Mouse (Mus musculus): ENCODE data around the gene Togaram2. TPM values are rescaled to one million over a fixed set of nuclear protein-coding genes. Genes with fewer than 3 reads are reported as not detected.

The Togaram2 gene
- polyA plus RNA-seq, 1 experiment: 0.33 TPM

DNA sequence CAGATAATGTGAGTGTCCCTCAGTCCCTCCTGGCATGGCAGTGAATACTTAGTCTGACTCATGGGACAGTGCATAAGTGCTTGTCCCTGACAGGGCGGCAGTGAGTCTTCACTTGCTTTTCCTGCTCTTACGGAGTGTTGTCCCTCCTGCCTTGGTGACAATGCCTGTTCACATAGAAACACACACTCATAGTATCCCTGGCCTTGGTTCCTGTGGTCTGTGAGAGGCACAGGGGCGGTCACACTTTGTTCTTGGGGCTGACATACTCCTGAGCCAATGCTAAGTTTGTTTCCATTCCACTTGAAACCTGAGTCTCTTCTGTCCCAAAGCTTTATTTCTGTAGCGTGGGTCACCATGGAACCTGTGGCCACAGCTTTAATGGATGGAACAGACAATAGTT, 9.3 kb downstream of the Togaram2 start:
- no peak for DNase-seq (ENCODE audit: low spot score)

DNA sequence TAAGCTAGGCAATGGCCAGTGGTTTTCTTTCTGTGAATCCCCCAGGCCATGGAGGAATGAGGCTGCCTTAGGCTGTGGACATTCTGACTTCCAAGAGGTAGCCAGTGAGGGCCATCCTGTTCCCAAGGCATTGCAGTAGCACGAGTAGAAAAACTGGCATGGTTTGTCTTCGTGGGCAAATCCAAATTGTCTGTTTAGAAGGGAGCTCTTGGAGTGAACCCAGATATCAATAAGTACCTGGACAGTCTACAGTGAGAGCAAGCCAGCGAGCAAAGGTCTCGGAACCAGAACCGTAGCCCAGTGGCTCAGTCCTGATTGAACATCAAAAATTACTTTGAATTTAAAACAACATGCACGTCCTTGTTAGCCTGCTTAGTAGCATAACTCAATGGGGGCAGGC, 10.2 kb downstream of the Togaram2 start:
- DNase-seq (ENCODE audit: low spot score): no peak

DNA sequence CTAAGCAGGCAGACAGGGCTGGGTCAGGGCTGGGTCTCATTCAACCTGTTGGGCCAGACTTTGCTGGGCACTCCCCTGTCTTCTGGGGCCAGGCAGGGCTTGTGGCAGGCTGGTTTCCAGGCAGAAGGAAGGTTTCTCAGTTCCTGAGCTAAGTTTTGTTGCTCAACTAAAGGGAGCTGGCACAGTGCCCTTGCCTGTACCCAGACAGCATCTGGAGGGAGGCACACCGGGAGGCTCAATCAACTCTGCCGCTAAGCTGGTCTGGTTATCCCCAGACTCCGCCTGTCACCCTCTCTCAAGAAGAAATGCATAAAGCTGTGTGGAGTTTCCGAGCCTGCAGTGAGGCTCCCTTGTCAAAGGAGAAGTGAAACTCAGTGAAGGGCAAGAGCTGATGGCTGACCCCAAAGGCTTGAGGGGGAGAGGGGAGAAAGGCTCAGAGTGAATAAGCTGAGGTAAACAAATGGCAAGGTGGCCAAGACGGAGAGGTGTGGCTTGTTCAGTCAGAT, 11.1 kb downstream of the Togaram2 start:
- no peak for DNase-seq (ENCODE audit: low spot score)

DNA sequence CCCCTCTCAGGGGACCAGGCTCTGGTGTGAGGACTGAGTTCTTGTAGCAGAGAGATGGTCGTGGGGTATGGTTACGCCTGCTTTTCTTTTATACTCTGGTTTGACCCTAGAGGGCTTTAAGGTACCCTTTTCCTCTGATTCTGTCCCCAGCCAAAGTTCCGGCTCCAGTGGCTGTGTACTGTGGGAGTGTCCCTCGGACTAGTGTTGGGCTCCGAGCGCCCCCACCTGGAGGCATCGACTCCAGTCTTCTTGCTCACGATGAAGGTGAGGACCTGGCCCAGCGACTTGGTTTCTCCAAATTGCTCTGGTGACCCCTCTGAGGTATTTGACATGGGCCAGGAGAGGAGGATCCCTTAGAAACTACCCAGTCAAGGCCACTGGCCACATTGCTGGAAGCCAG, 14.4 kb downstream of the Togaram2 start:
- DNase-seq (ENCODE audit: low spot score): no peak

DNA sequence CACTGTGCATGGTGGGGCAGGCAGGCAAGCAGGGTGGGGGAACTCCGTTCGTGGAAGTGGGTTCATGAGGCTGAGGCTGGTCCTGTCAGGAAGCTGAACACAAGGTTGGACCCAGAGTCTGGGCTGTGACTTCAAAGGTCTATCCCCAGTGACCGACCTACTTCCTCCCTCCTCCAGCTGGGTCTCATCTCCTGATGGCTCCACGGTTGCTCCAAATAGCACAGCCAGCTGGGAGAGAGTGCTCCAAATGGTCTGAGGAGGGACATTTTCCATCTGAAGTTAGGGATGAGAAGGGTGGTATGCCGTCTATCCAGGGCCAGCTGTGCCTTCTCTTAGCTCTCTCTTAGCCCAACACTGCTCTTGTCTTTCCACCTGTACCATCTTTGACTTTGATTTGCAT, 16.8 kb downstream of the Togaram2 start:
- DNase-seq (ENCODE audit: low spot score): no peak

DNA sequence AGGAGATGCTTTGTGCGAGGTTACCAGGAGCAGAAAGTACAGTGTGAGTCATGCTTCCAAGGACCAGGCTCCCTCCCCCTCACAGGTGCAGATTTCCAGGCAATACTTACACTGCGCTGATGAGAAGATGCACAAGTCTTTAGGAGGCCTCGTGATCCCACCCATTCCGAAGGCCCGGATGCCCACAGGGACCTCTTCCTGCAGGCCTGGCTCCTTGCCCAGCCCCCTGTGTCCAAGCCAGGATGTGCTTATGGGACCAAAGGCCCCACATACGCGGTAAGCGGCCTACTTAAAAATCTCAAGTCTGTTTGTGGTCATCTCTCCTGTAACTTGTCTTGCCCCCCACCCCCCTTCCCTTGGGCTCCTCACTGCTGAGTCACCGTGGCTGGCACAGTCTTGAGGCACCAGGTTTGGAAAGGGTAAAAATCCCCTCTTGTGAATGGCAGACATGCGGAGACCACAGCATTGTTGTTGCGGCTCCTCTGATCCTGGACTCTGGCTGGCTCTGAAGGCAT, 18.4 kb downstream of the Togaram2 start:
- no peak for DNase-seq (ENCODE audit: low spot score)

DNA sequence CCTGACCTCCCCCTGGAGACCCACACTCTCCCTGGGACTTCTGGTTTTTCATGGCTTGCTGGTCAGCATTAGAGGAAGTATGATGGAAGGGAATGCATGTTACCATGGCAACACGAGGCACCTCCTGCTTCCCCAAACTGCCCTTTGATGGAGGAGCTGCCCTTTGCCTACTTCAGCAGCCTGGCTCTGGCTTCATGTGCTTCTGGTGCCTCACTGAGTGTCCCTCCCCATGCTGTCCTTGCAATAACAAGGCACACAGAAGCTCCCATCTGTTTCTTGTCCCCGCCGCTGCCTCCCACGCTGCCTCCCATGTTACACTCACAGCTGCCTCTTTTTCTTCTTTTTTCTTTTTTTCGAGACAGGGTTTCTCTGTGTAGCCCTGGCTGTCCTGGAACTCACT, 20.3 kb downstream of the Togaram2 start:
- DNase-seq (ENCODE audit: low spot score): no peak

DNA sequence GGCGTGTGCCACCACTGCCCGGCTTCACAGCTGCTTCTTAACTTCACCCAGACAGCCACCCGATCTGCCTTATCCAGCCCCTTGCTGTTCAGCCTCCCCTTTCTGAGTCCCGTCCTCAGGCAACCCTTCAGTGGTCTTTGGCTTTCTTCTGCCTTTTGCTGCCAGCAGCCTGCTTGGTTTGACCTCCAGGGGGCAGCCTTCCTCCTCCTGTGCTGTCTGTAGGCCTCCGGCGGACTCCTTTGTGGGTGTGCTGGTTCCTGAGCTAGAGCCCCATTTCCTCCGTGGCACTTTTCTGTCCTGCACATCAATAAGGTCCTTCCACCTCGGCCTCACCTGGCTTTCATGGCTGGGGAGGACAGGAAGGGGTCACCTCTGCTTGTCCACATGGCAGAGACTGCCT, 20.7 kb downstream of the Togaram2 start:
- no peak for DNase-seq (ENCODE audit: low spot score)

DNA sequence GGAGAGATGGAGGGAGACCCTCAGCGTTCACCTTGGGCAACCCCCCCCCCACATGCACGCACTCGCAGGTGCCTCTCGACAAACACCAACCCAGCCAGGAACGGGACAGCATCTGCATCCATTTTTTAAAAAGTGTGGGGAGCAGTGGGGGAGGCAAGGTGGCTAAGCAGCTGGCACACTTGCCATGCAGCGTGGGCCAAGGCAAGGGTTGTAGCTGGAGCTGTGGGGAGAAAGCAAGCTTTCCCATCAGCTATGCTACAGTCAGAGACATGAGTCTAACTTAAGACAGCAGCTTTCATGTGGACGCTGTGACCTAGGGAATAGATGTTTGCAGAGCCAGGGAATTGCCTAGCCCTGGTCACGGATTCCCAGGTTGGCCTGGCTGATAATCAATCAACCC, 22.1 kb downstream of the Togaram2 start:
- DNase-seq (ENCODE audit: low spot score): no peak

DNA sequence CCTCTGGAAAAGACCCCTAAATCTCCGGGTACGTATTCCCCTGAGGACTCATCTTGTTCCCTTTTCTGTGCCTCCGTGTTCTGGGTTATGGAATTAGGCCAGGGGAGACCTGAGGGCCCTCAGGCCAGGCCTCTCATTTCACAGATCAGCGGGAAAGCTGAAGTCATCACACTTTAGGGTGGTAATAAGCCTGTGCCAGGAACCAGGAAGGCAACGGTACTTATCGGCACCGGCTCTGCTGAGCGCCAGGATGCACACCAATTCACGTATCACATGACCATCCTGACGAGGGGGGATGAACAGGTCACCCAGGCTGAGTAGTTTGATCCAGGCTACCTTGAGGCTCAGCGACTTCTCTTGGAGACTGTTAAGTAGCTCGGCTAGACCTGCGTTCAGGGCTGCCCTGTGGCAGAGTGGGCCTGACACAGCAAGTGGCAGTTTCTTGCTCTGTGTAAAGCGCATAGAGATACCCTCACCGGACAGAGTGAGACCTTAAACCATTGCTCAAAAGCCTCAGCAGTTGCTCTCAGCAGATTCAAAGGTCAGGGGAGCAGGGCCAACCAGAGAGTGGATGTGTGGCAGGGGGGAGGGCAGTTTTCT, 22.8 kb downstream of the Togaram2 start:
- DNase-seq (ENCODE audit: low spot score): no peak

DNA sequence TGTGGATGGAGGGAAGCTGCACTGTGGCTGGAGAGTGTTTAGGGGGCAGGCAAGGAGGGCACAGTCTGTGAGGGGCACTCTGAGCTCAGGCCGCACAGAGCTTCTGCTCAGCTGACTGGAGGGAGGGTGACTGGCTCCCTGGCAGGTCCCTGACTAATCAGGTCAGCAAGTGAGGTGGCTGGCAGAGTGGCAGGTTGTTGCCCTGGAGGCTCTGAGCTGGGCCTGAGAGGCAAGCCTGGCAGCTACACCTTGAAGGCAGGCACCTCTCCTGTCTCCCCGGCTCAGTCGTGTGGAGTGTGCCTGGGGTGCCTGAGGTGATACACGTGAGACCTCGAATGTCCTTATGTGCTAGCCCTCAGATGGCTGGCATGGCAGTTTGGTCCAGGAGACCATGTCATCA, 23.3 kb downstream of the Togaram2 start:
- DNase-seq (ENCODE audit: low spot score): no peak

DNA sequence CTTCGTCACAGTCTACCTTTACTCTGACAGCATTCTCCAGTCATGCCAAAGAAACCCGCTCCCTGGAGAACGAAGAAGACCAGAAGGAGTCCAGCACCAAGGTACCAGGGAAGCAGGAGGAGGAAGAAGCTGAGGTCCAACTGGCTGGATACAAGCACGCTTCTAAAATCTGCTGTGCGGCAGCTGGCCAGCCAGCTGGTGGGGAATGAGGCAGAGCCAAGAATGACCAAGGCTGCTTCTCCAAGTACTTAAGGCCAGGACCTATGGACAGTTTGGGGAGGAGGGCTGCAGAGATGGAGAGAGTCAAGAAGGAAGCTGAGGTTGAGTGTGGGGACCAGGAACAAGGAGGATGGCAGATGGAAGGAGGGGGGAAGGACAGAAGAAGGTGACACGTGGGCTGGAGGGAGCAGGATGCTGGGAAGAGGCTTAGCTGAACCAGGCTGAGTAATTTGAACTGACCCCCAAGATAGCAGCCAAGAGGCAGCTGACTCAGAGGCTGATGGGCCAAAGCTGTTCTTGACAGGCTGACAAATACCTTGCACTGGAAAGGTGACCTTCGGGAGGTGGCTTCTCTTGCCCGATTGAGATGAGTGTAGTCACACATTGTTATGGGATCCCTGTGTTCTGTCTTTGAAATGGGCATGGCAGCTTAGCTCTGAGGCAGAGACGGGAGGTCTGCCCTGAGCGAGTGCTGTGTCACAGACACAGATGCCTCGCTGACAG, 25.0 kb downstream of the Togaram2 start:
- DNase-seq (ENCODE audit: low spot score): no peak

DNA sequence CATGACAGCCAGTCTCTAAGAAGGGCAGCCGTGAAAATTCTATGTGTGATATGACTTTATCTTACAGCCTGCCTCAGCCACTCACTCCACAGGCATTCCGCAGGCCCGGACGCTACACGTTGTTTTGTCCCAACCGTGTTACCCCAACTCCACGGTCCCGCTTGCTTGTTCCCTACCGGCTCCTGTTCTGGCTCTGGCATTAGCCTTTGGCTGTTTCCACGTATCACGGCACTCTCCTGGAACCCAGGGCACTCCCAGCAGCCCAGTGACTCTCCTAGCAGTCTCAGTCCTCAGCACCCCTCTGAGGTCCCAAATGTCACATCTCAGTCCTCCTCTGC, 25.5 kb downstream of the Togaram2 start:
- no peak for DNase-seq (ENCODE audit: low spot score)

DNA sequence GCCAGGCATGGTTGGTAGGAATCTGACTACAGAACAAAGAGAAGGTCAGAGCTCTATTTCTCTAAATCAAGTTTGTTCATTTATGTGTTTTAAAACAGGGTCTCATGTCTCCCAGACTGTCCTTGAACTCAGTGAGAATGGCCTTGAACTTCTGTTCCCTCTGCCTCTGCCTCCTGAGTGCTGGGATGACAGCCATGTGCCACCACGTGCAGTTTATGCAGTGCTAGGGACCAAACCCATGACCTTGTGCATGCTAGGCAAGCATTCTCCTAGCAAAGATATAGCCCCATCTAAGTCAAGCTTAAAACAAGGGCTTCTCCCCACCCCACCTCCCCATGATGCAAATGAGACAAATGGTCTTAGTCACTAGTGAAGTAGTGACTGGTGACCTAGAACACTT, 32.1 kb downstream of the Togaram2 start:
- no peak for DNase-seq (ENCODE audit: low spot score)

DNA sequence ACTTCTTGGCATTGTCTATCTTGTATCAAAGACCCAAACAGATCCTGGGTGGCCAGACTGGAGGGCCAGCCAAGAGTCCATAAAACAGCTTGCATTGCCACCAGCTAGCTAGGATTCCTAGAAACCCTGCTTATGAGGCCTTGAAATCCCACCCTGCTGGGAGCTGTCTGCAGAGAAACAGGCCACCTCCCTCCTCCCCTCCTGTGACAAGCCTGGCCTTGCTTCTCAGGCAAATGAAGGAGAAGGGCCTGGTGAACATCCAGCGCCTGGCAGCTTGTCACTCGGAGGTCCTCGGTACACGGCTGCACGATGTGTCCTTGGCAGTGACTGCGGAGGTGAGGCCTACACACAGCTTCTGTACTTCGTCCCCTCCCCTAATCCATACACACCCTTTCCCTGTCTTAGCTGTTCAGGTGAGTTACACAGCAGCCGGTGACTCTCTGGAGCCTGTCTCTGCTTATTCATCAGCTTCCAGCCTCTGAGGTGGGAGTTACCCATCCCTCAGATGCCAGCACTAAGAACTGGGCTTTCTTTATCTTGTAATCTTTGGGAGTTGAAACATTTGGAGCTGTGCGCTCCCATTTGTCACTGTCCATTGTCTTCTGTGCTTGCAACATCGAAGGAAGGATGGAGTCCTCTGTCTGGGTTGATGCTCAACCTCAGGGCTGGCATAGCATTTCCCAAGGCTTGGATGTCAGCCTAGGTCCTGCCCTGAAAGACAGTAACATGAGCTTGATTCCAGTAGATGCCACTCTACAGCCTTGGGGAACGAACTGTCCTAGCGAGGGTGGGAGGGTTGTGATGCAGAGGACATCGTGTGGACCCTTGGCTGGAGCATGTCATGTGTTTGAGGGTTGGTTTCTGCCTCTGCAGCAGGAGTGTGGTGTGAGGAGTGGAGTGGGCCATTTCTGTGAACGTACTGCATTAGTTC, 32.8 kb downstream of the Togaram2 start:
- DNase-seq (ENCODE audit: low spot score): no peak

DNA sequence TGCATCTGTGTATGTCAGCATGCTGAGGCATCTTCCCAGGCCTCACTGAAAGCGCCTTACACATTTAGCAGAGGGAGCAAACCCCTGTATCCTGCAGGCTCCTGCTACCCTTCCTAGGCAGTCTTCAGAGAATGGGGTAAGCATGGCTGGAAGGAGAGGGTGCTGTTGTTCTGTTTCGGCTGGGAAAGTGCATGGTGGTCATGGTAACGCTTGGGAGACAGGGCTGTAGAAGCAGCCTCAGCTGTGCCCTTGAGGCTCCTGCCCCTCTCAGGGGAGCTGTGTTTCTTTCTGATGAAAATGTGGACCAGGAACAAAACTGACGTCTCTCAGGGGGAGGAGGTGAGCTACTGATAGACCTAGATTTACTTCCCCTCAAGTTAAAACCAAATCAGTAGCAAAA, 34.7 kb downstream of the Togaram2 start:
- DNase-seq (ENCODE audit: low spot score): no peak

DNA sequence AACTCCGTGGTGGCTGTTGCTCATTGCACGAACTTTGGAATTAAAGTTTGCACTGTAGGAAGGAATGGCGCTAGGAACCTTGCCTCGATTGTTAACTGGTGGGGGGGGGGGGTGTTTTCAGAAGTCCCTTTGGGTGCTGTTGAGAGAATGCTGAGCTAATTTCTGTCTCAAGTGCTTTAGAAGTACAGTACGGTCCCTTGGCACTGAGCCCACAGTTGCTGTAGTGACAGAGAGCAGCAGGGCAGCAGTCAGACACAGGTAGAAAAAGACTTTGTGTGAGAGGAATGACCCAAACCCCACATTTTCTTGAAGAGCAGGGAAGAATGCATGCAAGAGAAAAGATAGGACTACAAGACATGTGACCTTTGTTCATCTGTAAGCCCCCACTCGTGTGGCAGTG, 39.2 kb downstream of the Togaram2 start:
- DNase-seq (ENCODE audit: low spot score): no peak

DNA sequence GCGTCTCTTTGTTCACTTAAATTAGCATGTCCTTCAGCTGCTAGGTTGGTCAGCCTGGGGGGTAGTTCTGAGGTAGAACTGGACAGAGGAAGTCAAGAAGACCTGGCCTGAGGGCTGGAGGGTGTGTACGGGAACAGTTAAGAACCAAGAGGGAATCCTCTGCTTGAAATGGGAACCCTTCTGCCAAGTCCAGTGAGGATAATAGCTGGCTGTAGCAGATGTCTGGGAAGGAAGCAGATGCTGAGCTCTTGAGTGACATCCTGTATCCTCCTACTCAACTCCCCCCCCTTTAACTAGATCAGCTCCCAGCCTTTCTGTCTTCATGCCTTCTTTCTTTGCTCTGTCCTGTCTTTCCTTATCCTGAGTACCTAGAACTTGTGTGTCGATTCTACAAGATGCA, 42.0 kb downstream of the Togaram2 start:
- DNase-seq (ENCODE audit: low spot score): no peak

DNA sequence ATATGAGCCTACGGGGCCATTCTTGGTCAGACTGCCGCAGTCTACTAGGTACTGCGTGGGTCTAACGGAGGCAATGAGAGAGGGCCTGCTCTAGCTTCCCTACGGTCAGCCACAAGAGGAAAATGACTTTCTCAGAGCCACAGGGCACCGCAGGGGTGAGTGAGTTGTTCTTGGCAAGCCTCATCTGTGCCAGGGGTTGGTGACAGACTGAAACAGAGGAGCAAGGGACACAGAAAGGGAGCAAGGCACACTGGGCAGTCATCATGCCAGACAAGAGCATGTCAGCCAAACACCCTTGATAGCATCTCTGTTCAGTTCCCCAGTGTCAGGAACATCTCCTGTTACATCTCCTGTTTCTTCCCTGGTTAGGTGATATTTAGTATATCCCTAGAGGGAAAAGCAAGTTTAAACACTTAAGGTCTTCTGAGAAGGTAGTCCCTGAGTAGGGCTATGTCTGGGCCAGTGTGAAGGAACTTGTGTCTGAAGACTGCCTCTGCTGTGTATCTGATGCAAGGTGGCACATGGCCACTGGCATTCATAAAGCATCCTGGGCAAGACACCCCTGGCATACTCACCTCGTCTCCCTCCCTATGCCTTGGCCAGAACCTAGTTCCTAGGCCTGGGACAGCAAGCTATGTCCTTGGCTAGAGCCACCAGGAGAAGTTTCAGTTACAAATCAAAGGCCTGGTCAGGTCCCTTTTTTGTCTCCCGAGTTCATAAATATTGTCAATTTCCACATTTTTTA, 45.0 kb downstream of the Togaram2 start:
- DNase-seq (ENCODE audit: low spot score): no peak

DNA sequence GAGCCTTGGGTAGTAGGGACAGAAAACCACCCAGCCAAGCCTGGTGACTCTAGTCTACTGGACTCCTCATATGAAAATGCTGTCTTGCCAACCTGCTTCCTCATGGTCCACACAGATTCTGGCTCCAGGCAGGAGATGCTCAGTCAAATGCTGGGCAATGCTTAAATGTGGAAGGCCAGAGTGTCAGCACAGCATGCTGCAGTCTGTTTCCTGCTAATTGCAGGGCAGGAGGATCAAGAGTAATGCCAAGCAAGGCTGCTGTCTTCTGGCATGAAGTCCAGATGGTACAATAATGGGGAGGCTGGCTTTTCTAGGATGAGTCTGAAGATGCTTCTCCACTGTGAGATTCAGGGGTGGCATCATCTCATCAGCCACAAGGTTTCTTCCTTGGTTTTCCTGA, 47.4 kb downstream of the Togaram2 start:
- no peak for DNase-seq (ENCODE audit: low spot score)

DNA sequence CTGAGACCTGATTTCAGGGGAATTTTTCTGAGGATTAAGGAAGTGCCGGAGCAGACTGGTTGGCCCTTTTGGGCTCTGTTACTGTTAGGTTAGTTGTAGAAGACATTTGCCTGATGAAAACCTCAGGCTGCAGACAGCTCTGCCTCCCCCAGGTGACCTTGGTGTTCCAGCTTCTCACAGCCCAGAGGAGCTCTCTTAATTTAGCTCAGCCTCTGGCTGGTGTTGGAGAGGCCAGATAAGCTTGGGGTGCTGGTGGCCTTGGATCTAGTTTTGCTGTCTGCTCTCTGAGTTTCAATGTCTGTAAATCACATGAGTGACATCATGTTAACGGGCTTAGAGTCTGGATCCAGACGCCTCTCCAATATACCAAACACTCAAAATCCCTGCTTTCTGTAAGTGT, 48.0 kb downstream of the Togaram2 start:
- no peak for DNase-seq (ENCODE audit: low spot score)

DNA sequence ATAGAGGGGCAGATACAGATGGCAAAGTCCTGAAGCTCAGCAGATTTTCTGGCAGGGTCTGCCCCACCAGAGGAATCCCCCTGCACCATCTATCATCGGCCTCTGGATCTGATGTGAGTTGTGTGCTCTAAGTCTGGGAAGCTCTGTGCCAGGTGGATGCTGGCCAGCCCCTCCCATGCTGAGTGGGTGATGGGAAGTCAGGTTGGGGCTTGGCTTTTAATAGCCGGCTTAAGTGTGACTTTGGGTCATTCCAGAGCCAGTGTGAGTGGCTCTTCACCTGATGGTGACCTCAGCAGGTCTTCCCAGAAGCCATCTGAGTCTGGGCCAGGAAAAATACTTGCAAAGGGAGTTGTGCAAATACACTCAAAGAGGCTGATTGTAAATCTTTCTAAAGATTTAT, 57.6 kb downstream of the Togaram2 start:
- no peak for DNase-seq (ENCODE audit: low spot score)
